Mouse (Mus musculus) thymus, adult 2 months (tissue): ENCODE data around the gene Gltp.

ENCODE experiments used
- CTCF ChIP-seq: fragments of 200-500 bp; IDR thresholded peaks from 2 replicates; pipeline ENCODE4 v1.5.1; 2012; ENCODE audit warnings: mild to moderate bottlenecking, control low read depth, low read length, moderate library complexity, borderline replicate concordance; ENCODE audit not compliant: control insufficient read depth, poor library complexity, insufficient read depth; ENCODE audit errors: extremely low read depth
- POLR2A ChIP-seq: fragments of 200-500 bp; IDR thresholded peaks from 2 replicates; pipeline ENCODE4 v1.6.1; 2012; ENCODE audit warnings: mild to moderate bottlenecking, low read length, control low read depth, moderate library complexity; ENCODE audit not compliant: control insufficient read depth, poor library complexity, insufficient read depth; ENCODE audit errors: extremely low read depth

DNA sequence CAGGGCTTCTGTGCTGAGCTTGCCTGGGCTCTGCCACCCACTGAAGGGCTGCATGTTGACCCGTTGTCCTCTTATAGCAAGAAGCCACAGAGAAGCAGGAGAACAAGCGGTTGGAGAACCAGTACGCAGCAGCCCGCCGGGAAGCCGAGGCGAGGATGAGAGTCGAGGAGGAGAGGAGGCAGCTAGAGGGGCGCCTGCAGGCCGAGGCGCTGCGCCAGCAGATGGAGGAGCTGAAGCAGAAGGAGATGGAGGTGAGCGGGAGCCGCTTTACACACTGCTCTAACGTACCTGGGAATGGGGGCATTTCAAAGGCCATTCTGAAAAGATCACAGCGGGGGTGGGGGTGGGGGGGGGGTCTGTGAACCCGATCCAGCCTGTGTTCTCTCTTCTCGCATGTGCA is 23.8 kb upstream of the Gltp start:
- TF ChIP-seq CTCF = no peak
- no peak for TF ChIP-seq POLR2A
